Mouse (Mus musculus) limb, embryonic 14.5 days (tissue): ENCODE measurements at regions not wholly inside any gene's neighbourhood (a gene's known extent, or its start where the extent isn't known, plus 50 kb on each side); places are given as distances from the start of the nearest gene placed in this dataset.

Experiments
- ATAC-seq: fragments of 200-750 bp; cut with Nextera tagmentation; 2 replicates; pipeline ENCODE4 v1.8.0; 2017; ENCODE audit warnings: low read depth, moderate number of reproducible peaks, moderate TSS enrichment; ENCODE audit not compliant: low FRiP score
- DNase-seq: peaks from one replicate; pipeline ENCODE4 v3.0.0-alpha.2; 2015; ENCODE audit warnings: low spot score
- H3K27ac ChIP-seq: fragments of 300-500 bp; sonication (generic); replicated peaks from 2 replicates; pipeline ENCODE4 v1.5.1; 2014; ENCODE audit warnings: low read depth, mild to moderate bottlenecking, low read length, moderate library complexity, mixed read lengths
- H3K27me3 ChIP-seq: fragments of 300-500 bp; sonication (generic); 2 replicates; pipeline ENCODE4 v1.6.1; 2014; ENCODE audit warnings: low read length, mixed read lengths; ENCODE audit not compliant: control insufficient read depth, insufficient read depth
- H3K36me3 ChIP-seq: fragments of 300-500 bp; sonication (generic); 2 replicates; pipeline ENCODE4 v1.6.1; 2014; ENCODE audit warnings: mild to moderate bottlenecking, low read length, moderate library complexity, mixed read lengths; ENCODE audit not compliant: control insufficient read depth, insufficient read depth
- H3K4me1 ChIP-seq: fragments of 300-500 bp; sonication (generic); 2 replicates; pipeline ENCODE4 v1.6.1; 2014; ENCODE audit warnings: antibody characterized with exemption, low read length, mixed read lengths; ENCODE audit not compliant: control insufficient read depth, insufficient read depth
- H3K4me2 ChIP-seq: fragments of 300-500 bp; sonication (generic); replicated peaks from 2 replicates; pipeline ENCODE4 v1.6.1; 2014; ENCODE audit warnings: low read depth, mild to moderate bottlenecking, low read length, moderate library complexity; ENCODE audit not compliant: severe bottlenecking
- H3K4me3 ChIP-seq: fragments of 300-500 bp; sonication (generic); replicated peaks from 2 replicates; pipeline ENCODE4 v1.5.1; 2014; ENCODE audit warnings: low read length
- H3K9ac ChIP-seq: fragments of 300-500 bp; sonication (generic); 2 replicates; pipeline ENCODE4 v1.6.1; 2014; ENCODE audit warnings: mild to moderate bottlenecking, low read depth, low read length, moderate library complexity; ENCODE audit not compliant: severe bottlenecking
- H3K9me3 ChIP-seq: fragments of 300-500 bp; sonication (generic); 2 replicates; pipeline ENCODE4 v1.6.1; 2016; ENCODE audit warnings: low read length; ENCODE audit not compliant: control insufficient read depth
- POLR2A ChIP-seq: fragments of 200-500 bp; IDR thresholded peaks from 2 replicates; pipeline ENCODE4 v1.8.0; 2012; ENCODE audit warnings: inconsistent platforms, mild to moderate bottlenecking, moderate library complexity, borderline replicate concordance; ENCODE audit not compliant: insufficient read depth, insufficient read length; ENCODE audit errors: extremely low read depth
- WGBS: fragments of 180-500 bp; shearing (Covaris S2); extraction: QIAGEN DNeasy Blood & Tissue Kit; methylation state at CpG from one replicate; pipeline ENCODE4 v1.1.7; 2014; 5-methylcytosine and 5-hydroxymethylcytosine counted together

DNA sequence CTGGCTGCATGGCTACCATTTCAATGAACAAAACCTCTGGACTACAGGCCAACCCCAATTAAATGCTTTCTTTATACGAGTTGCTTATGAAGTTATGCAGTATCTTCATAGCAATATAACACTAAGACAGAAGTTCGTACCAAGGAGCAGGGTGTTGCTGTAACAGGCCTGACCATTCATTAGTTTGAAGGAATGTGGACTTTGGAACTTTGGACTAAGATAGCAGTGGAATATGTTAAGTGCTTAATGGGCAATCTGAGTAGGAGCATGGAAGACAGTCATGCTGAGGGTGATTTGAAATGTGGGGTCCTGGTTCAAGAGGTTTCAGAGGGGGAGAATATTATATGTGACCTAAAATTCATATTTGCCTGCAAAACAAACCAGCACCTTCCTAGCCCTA lies 623.8 kb downstream of the Tmem114 start:
- ATAC-seq (no peak), DNase-seq (no peak)
- Histone ChIP-seq H3K9ac (no peak overlapping the region), H3K4me1 (no peaks in the 10 kb centered on the region), H3K27me3 (no peaks in the 10 kb centered on the region), H3K27ac (no peak overlapping the region), H3K9me3 (no peaks in the 10 kb centered on the region; the same call in 1 of the 2 replicates), H3K4me3 (no peak overlapping the region), H3K36me3 (no peaks in the 10 kb centered on the region), H3K4me2 (no peak overlapping the region)
- WGBS = 75% methylated on average over 2 of the region's 2 CpGs
- no peak for TF ChIP-seq POLR2A

DNA sequence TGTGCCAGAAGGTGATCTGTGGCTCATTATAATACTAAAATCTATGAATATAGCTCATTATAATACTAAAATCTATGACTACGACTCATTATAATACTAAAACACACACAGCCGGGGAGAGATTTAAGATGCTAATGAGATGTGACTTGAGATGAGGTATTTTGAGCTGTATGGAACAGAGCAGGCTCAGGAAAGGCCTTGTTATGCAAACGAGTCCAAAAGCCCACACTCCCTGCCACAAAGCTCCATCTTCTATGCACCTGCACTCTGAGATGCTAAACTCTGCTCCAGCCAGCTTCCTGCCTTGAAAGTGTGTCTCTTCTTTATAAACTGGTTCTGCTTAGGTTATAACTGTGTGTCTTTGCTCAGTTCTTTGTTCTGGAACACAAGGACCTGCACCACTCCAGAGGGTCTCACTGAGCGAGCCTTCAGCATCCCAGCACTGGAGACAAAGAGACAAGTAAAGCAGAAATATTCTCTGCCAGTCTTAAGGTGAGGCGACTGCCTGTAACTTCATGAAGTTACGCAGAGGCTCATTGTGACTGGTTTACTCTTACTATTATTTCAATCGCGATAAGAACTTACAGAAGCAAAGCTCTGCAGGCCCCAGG lies 627.7 kb downstream of the Tmem114 start:
- no peaks in the 10 kb centered on the region for H3K4me1 ChIP-seq
- 63% methylated on average over 8 of the region's 8 CpGs for WGBS
- no peaks in the 10 kb centered on the region for H3K36me3 ChIP-seq
- H3K9ac ChIP-seq = no peak overlapping the region
- DNase-seq (no peak), ATAC-seq (no peak)
- H3K9me3 ChIP-seq = no peaks in the 10 kb centered on the region
- no peak overlapping the region for H3K4me3 ChIP-seq
- no peaks in the 10 kb centered on the region for H3K27me3 ChIP-seq
- no peak for TF ChIP-seq POLR2A
- H3K27ac ChIP-seq = no peak overlapping the region
- H3K4me2 ChIP-seq = no peak overlapping the region

DNA sequence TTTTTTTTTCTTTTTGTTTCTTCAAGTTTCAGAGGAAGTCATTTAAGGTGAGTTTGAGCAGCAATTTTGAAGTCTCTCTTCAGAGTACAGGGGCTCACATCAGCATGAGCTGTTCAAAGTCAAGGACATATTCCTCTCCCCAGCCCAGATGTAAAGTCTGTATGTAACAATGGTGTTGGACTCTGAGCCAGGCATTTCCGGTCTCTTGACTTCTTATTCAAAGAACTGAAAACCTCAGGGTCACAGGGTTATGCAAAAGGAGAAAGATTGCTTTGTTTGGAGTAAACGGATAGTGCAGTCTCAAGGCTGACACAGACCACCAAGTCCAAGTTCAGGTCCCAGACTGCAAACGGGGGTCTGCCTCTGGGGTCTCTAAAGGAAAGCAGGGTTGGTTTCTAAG lies 629.4 kb downstream of the Tmem114 start:
- no peak for ATAC-seq
- no peaks in the 10 kb centered on the region for H3K27me3 ChIP-seq
- no peak overlapping the region for H3K27ac ChIP-seq
- no peak overlapping the region for H3K4me3 ChIP-seq
- DNase-seq = no peak
- TF ChIP-seq POLR2A = no peak
- no peak overlapping the region for H3K9ac ChIP-seq
- H3K4me2 ChIP-seq = no peak overlapping the region
- WGBS = 74% methylated on average over 3 of the region's 3 CpGs
- H3K4me1 ChIP-seq = no peaks in the 10 kb centered on the region
- H3K9me3 ChIP-seq = no peaks in the 10 kb centered on the region
- H3K36me3 ChIP-seq = no peaks in the 10 kb centered on the region

DNA sequence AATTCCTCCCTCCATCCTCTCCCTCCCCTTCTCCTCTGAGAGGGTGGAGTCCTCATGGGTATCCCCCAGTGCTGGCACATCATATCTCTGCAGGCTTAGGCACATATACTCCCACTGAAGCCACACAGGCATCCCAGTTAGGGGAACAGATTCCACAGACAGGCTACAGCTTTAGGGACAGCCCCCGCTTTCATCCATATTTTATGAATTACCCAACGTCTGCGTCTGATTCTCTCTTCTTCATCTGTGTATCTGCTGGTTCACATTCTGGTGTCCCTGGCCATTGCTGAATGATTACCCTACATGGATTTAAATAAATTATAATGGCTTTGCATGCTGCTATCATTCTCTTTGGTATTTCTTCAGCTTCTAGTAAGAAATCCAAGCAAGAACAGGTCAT lies 632.4 kb downstream of the Tmem114 start:
- H3K4me2 ChIP-seq = no peak overlapping the region
- 89% methylated on average over 3 of the region's 3 CpGs for WGBS
- H3K4me3 ChIP-seq = no peak overlapping the region
- H3K27ac ChIP-seq = no peak overlapping the region
- no peak for TF ChIP-seq POLR2A
- H3K4me1 ChIP-seq = no peaks in the 10 kb centered on the region
- ATAC-seq (no peak), DNase-seq (no peak)
- H3K9ac ChIP-seq = no peak overlapping the region
- H3K36me3 ChIP-seq = no peaks in the 10 kb centered on the region
- no peaks in the 10 kb centered on the region for H3K9me3 ChIP-seq
- H3K27me3 ChIP-seq = no peaks in the 10 kb centered on the region

DNA sequence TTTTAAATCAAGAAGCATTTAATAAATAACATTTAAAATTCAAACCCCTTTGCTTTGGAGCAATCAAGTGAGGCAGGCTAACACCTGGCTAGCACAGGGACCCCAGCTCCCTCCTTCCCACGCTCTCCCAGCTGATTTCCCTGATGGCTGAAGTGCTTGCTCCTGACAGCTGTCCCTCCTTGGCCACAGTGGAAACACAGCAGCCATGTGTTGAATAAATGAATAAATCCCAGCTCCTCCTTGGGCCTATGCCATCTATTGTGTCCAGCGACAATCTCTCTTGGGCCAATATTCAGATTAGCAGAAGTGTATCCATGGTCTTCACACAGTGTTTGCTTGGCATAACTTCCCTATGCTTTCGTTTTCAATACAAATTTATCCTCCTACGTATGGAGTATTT lies 634.7 kb downstream of the Tmem114 start:
- no peaks in the 10 kb centered on the region for H3K4me1 ChIP-seq
- H3K4me2 ChIP-seq = no peak overlapping the region
- no peak overlapping the region for H3K4me3 ChIP-seq
- ATAC-seq (no peak), DNase-seq (no peak)
- H3K27me3 ChIP-seq = no peaks in the 10 kb centered on the region
- no peak overlapping the region for H3K9ac ChIP-seq
- H3K36me3 ChIP-seq = no peaks in the 10 kb centered on the region
- WGBS = 82% methylated on average over 4 of the region's 4 CpGs
- TF ChIP-seq POLR2A = no peak
- H3K9me3 ChIP-seq = no peaks in the 10 kb centered on the region
- no peak overlapping the region for H3K27ac ChIP-seq

DNA sequence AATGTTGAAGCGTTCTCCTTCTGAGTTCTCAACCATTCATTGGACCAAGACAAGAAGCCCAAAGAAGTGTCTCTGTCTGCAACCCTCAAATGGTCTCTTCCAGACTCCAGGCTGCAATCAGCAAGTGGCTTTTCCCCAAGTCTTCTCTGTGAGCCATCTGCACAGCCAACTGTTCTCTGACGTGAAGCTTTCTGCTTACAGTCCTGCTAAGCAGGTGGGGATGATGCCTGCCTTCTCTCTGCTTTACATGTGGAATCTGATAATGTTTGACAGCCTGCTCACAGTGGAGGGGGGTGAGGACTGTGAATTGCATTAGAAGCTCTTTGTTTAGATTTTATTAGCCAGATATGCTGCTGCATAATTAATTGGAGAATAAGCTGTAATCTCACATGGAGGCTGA lies 636.7 kb downstream of the Tmem114 start:
- no peak overlapping the region for H3K4me2 ChIP-seq
- no peak overlapping the region for H3K27ac ChIP-seq
- no peak overlapping the region for H3K4me3 ChIP-seq
- H3K9ac ChIP-seq = no peak overlapping the region
- ATAC-seq = no peak
- no peaks in the 10 kb centered on the region for H3K27me3 ChIP-seq
- WGBS = 66% methylated on average over 2 of the region's 2 CpGs
- no peak for DNase-seq
- no peak for TF ChIP-seq POLR2A
- no peaks in the 10 kb centered on the region for H3K36me3 ChIP-seq
- no peaks in the 10 kb centered on the region for H3K9me3 ChIP-seq
- no peaks in the 10 kb centered on the region for H3K4me1 ChIP-seq
